Mouse (Mus musculus) T-cell, adult 66 days (primary cell): ENCODE data around the gene Ints11. TPM values are rescaled to one million over a fixed set of nuclear protein-coding genes. Genes with fewer than 3 reads are reported as not detected.

Source experiments
- total RNA-seq, 2 experiments: library from RNA; stranded (reverse); gene quantifications; 3 replicates in 1 of 2; 4 replicates in 1 of 2; pipeline ENCODE4 v1.2.4; 2023

The Ints11 gene
- 10 to 100 TPM; 62.8 to 66.9 TPM for total RNA-seq

DNA sequence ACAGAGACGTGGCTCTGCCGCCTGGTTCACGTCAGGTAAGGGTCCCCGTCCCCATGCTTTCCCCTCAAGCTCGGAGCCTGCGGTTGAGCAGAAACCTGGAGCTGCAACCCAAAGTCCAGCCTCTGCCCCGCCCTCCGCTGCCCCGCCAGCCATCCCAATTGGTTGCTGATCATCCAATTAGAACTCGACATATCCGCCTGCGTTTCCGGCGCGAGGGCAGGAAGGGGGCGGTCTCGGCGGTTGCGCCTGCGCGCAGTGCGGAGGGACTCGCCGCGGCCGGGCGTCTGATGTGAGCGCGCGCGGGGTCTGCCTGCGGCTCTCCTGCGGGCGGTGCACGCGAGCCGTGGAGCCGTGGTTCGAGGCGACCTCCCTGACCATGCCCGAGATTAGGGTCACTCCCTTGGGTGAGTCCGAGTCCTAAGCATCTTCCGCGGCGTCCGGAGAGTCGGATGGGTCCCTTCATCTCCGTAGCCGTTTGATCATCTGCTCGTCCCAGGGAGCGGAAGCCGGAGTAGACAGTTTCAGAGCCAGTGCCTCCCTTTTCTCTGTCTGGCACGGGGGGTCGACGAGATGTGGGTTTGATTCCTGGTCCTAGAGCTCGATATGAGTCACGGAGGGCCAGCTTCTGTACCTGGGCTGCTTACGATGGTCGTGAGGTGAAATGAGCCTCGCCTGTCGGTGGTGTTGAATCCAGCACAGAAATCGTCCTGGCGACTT is at the start of gene Ints11, which contains the start of gene Cptp:
Gene Ints11, plus strand, starts transcription at position 230 of the 717 bp plus-strand sequence.
Gene Cptp, minus strand, starts transcription at position 124 of the 717 bp plus-strand sequence.

DNA sequence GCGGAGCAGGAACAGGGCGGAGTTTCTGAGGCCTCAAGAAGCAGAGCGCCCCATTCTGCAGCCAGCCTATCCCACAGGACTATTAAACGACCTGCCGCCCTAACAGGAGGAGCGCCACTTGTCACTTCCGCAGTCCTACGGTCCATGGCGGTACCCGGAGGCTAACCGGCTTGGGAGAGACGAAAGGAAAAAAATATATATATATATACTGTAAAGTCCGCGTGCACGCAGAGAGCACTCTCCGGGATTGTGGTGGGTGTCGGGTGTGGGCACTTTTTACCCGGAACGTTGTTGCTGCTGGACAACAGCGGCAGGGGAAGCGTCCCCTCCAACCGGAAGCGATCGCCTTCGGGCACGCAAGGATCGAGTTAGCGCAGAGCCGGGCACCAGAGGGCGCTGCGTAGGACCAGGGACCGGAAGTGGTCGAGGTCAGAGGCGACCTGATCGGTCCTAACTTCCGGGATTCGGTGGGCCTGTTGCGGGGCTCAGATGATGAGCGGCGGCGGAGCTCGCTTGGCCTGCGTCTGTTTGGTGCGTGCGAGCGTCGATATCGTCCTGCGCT is 38.1 kb upstream of the Ints11 start, which contains the start of gene Aurkaip1:
Gene Aurkaip1, plus strand, starts transcription at position 68 of the 562 bp plus-strand sequence.

DNA sequence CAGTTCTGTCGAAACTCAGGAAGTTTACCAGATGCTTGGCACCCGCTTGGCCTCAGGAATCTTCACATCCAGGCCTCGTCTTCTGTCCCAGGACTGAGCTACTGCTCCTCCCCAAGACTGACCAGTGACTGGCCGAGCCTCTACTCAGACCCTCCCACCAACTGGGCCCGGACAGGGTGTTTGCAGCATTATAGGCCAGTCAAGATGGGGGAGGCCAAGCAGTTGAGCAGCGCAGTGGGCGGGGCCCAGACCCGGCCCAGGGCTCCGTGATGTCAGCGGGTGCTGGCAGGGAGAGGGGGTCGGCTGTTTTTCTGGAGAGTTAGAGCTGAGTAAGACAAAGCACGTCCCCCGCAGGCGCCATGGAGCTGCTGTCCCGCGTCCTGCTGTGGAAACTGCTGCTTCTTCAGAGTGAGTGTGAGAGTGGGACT is 29.8 kb upstream of the Ints11 start, which contains the start of gene Mxra8:
Gene Mxra8, plus strand, starts transcription at position 198 of the 428 bp plus-strand sequence.

DNA sequence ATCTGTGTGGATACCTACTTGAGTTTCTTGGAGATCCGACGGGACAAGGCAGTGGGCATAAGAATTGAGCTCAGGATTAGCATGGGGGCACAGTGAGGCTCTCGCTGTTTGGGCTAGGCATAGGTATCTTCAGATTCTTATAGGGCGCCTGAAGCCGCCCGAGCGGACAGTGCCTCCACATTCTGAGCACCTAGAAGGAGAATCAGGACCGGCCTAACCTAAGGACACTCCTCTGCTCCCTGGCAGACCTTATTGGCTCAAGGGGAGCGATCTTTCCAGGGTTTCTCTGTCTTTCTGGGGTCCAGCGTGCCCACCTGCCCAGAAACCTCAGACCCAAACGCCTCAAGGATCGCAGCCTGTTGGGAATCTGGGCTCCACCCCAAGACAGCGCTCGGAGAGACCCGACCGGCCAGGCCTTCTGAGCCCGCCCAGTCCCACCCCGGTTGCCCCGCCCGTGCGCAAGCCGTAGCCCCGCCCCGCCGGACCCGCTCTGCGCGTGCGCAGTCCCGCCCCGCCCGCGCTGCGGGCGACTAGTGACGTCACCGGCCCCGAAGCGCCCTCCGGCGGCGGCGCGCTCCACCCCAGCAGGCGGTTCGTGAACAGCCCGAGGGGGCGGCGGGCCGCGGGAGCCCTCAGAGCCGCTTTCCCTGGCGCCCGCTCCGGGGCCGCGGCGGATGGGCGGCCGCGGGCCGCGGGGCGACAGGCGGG is 22.3 kb upstream of the Ints11 start, which contains the start of gene Dvl1:
Gene Dvl1, plus strand, starts transcription at position 532 of the 708 bp plus-strand sequence.

DNA sequence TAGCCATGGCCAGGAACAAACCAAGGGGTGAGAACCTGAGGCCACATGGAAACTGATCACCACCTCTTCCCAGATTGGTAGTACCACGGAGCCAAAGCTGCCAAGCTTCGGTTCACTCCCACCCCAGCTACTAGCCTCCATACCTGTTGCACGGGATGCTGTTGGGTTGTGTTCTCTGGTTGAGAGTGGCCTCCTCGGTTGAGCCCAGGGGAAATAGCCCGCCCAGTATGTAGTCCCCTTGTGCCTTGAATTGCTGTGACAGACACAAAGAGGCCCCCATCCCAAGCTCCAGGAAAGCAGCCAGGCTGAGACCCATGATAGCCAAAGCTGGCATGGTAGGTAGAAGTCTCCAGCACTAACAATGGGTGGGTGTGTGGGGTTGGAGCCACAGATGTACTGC is 6.3 kb upstream of the Ints11 start, which contains the start of gene Tas1r3:
Gene Tas1r3, minus strand, starts transcription at position 362 of the 400 bp plus-strand sequence.

DNA sequence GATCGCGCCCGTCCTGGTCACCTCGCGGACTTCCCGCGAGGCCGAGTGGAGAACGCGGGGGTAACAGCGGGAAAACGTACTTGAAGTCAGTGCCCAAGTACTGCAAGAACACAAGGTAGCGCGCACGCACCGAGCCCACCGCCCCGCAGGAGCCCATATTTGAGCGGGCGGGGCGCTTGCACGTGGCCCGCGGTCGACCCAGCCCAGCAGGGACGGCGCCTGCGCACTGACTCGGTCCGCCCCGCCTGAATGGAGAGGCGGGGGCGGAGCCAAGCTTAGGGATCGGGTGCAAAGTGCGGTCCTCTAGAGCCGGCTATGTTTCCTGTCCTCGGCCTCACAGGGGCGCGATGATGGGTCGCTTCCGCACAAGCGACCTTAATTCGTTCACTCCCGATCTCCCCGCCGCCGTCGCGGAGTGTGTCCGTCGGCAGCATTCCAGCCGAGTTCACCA is 22.2 kb downstream of the Ints11 start, which contains the start of the genes Pusl1 and Acap3:
Gene Pusl1, minus strand, starts transcription at position 231 of the 451 bp plus-strand sequence.
Gene Acap3, plus strand, starts transcription at position 272 of the 451 bp plus-strand sequence.

Other genes starting within 250 kb of the Ints11 start
- gene Cdk11b, start 244.7 kb upstream of the Ints11 start, total RNA-seq: 100 to 1,000 TPM; 136 to 169 TPM
- not detected for gene Gm10563, start 224.1 kb upstream of the Ints11 start, total RNA-seq
- under 1 TPM in 1 of 2 experiments, not detected in 1; 0.52 TPM for gene Mmp23, start 216.2 kb upstream of the Ints11 start, total RNA-seq
- 10 to 100 TPM; 42.4 to 53.7 TPM for gene Mib2, start 200.3 kb upstream of the Ints11 start, total RNA-seq
- gene Fndc10, start 175.2 kb upstream of the Ints11 start, total RNA-seq: 1 to 10 TPM; 8.1 to 9.0 TPM
- gene Ssu72, start 164.7 kb upstream of the Ints11 start, total RNA-seq: 10 to 100 TPM; 85.5 to 85.9 TPM
- gene Tmem240, start 134.7 kb upstream of the Ints11 start, total RNA-seq: 1 to 10 TPM; 1.1 to 1.4 TPM
- gene Atad3a, start 108.5 kb upstream of the Ints11 start, total RNA-seq: 10 to 100 TPM; 54.6 to 56.0 TPM
- not detected for gene Vwa1, start 94.8 kb upstream of the Ints11 start, total RNA-seq
- not detected for gene Tmem88b, start 83.7 kb upstream of the Ints11 start, total RNA-seq
- not detected for gene Ankrd65, start 79.1 kb upstream of the Ints11 start, total RNA-seq
- gene Mrpl20, start 66.7 kb upstream of the Ints11 start, total RNA-seq: 10 to 100 TPM; 46.5 to 54.4 TPM
- gene Ccnl2, start 57.1 kb upstream of the Ints11 start, total RNA-seq: 100 to 1,000 TPM; 225 to 247 TPM
- gene Aurkaip1, start 38.3 kb upstream of the Ints11 start, total RNA-seq: 10 to 100 TPM; 85.7 to 88.9 TPM
- 1 to 10 TPM; 4.2 to 5.4 TPM for gene Mxra8, start 29.9 kb upstream of the Ints11 start, total RNA-seq
- gene Dvl1, start 22.1 kb upstream of the Ints11 start, total RNA-seq: 10 to 100 TPM; 75.5 to 75.8 TPM
- 1 to 10 TPM; 2.7 to 2.8 TPM for gene Tas1r3, start 6.2 kb upstream of the Ints11 start, total RNA-seq
- 10 to 100 TPM; 11.5 to 12.6 TPM for gene Cptp, start 106 bp upstream of the Ints11 start, total RNA-seq
- gene Pusl1, start 22.2 kb downstream of the Ints11 start, total RNA-seq: 10 to 100 TPM; 35.4 to 47.7 TPM
- 10 to 100 TPM; 58.7 to 66.4 TPM for gene Acap3, start 22.3 kb downstream of the Ints11 start, total RNA-seq
- 100 to 1,000 TPM; 121 to 130 TPM for gene Ube2j2, start 74.3 kb downstream of the Ints11 start, total RNA-seq
- 1 to 10 TPM; 6.3 to 7.8 TPM for gene C1qtnf12, start 92.8 kb downstream of the Ints11 start, total RNA-seq
- gene B3galt6, start 123.1 kb downstream of the Ints11 start, total RNA-seq: 1 to 10 TPM; 3.8 to 4.4 TPM
- 100 to 1,000 TPM; 204 to 233 TPM for gene Sdf4, start 123.3 kb downstream of the Ints11 start, total RNA-seq
- 10 to 100 TPM; 25.0 to 30.6 TPM for gene Tnfrsf4, start 144.3 kb downstream of the Ints11 start, total RNA-seq
- gene Tnfrsf18, start 156.6 kb downstream of the Ints11 start, total RNA-seq: 10 to 100 TPM; 45.0 to 65.5 TPM
- gene Ttll10, start 189.9 kb downstream of the Ints11 start, total RNA-seq: not detected
- 10 to 100 TPM; 41.6 to 44.0 TPM for gene 9430015G10Rik, start 240.4 kb downstream of the Ints11 start, total RNA-seq